Mouse (Mus musculus) erythroblast, adult 5-6 weeks (primary cell): ENCODE results near the gene Islr. TPM values are rescaled to one million over a fixed set of nuclear protein-coding genes. Genes with fewer than 3 reads are reported as not detected.

Source experiments
- ATAC-seq: replicated peaks from 2 replicates; pipeline ENCODE4 v1.8.0; 2016; ENCODE audit warnings: moderate number of reproducible peaks, mild to moderate bottlenecking, moderate TSS enrichment, inconsistent platforms; ENCODE audit not compliant: poor library complexity, low FRiP score, severe bottlenecking
- total RNA-seq, 2 experiments: library from RNA; stranded (forward) in 1 of 2; stranded (reverse) in 1 of 2; fragments of 150-400 nt in 1 of 2; fragments of 200-764, 138-1000 nt in 1 of 2; gene quantifications; 2 replicates each; pipeline versions ENCODE4 v1.2.3 to v1.2.4; 2015 to 2017; ENCODE audit warnings: low replicate concordance in 2 of 2

The Islr gene
- total RNA-seq, 2 experiments from 2014 or later = not detected

DNA sequence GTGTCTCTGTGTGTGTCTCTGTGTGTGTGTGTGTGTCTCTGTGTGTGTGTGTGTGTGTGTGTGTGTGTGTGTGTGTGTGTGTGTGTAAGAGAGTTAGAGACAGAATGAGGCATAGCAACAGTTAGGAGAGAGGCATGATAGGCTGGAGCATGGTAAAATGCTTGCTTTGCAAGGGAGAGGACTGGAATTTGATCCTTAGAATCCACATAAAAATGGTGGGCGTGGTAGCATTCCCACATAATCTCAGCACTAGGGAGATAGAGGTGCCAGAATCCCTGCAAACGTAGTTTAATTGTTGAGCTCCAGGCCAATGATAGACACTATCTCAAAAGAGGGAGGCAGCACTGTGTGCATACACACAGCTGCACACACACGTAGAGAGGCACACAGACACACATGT, 79.0 kb downstream of the Islr start:
- ATAC-seq = no peak

DNA sequence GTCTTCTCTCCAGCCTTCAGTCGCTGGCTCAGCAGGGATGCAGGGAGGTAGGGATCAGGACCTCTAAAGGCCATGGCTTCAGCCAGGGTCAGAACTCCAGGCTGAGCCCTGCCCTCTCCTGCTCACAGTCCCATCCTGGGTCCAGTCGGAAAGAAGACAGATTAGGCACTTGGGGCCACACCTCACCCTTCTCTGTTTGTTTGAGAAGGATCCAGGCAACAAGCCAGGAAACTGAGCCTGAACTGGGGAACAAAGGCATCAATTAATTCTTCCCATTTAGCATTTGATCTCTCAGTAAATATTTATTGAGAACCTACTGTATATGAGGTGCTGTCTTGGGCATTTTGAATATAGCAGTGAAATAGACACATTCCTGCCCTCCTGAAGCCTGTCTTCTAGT, 85.4 kb downstream of the Islr start, which contains the start of gene Ccdc33:
TSS of gene Ccdc33 (minus strand) at position 153 of the 400 bp plus-strand sequence.
- ATAC-seq = no peak

DNA sequence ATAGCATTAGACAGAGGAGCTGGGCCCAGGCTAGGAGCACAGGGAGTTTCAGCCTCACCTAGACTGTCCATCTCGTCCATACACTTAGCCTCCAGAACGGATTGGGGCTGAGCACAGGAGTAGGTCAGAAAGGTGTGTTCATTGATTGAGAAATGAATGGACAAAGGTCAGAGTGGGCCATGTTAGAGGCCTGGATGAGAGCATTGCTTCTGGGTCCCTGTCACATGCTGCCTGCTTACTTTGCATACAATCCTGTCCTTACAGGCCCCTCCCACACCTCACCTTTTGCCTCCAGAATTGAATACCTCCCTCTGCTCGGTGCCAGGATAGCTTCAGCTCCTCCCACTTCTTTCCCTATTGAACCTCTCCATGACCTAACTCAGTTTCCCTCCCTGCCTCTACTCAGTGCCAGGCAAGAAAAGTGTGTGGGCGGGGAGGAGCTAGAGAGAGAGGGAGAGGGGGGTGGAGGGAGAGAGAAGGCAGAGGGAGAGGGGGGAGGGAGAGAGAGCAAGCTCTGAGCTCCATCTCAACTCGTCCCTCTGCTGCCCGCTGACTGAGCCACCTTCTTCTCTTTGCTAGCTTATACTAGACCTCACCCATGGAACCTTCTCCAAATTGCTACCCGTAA, 88.0 kb downstream of the Islr start:
- no peak for ATAC-seq

DNA sequence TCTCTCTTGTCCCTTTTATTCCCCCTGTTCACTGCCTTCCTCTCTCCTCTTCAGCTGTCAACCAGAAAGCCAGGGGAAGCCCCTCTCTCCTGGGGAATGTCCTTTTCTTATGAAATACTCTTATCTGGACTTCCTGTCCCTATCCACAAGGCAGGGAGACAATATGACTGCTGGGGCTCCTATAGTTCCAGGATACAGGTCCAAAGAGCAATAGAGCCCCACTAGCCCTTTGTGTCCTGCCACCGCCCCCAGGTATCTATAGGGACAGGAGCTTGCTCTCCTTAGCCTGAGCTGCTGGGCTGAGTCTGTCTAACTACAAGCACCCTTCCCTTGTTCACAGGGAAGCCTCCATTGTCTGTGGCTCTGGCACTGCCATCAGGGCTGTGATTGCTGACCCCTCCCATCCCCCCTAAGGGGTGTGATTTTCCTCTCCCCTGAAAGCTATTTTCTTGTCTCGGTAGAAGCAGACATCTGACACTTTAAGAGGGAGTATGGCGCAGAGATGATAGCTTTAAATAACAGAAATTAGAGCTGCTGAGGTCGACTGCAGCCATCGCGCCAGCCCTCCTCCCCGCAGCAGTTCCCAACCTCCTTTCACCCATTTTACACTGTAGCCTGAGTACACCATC, 88.7 kb downstream of the Islr start:
- ATAC-seq = no peak

DNA sequence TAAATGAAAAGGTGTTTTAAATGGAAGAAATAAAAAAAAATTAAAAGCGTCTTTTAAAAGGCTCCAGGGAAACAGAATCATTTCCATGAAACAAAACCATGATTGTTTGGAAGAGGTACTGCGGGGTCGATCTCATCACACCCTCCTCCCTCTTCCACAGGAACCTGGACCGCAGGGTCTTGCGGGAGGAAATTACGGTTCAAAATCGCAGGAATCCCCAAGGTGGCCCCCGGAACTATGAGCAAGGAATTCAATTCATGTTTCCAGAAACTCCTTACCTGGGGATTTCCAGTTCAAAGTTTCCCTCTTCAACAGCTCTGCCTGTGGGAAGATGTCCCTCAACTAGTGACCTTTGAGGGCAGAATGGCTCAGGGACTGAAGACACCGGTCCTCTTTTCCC, 90.1 kb downstream of the Islr start:
- no peak for ATAC-seq

DNA sequence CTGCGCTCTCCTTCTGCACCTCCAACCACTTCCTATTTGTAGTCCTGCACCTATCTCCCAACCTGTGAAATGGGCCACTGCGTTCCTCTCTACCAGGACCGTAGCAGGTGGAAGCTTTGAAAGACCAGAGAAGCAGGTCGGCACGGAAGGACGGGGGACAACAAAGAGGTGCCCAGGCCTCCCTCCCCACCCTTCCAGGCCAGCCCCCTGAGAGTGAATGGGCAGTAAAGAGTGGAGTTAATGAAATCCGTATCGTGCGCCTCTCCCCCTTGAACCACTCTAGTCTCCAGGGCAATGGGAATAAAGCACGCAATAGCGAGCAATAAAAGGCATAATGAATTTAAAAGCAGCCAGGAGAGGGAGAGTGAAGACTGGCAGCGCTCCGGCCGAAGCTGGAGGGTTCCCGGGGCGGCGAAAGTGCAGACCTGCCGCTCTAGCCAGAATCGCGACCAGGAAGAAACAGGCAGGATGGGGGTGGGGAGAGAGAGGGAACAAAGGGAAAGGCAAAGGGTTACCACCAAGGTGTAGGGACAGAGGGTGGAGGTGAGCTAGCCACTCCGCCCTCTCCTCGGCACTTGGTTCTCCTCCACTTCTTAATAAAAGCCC, 90.7 kb downstream of the Islr start:
- no peak for ATAC-seq

DNA sequence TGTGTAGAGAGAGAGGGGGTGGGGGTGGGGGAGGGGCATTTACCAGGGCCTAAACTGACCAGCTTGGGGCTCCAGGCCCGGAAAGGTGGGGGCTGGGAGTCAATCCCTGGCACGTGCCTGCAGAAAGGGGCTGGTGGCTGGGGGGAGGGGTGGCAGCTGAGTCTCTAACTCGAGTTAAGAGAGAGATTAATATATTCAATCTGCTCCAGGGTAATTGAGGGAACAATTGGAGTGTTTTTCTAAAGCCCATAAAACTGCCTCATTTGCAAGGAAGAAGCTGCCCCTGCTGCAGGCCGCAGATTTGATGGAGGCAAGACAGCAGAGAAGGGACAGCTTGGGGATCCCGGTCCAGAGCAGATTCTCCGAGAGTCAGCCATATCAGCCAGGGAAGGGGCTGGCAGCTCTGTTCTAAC, 91.2 kb downstream of the Islr start:
- ATAC-seq = no peak

DNA sequence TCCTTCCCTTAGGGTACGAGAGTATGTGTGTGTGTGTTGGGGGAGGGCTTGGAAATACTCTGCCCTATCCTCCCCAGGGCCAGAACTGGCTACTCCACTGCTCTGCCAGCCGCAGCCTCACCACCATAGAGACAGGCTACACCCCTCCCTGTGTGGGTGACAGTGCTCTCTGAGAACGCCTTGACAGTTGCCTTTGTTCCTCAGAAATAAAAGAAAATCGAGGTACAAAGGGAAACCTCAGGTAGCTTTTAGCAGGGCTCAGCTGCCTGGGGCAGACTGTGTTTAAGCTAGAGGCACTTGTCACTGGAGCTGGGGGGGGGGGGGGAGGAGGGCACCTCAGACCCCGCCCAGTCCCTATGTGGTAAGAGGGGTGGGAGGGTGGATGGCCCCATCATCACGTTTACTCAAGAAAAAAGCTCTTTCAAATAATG, 91.8 kb downstream of the Islr start:
- no peak for ATAC-seq

GRCm38 (mm10) chr9:58111431-58111830, 92.7 kb downstream of the Islr start:
- no peak for ATAC-seq

- ATAC-seq = no peak
Observed at GRCm38 (mm10) chr9:58110787-58111186, 93.3 kb downstream of the Islr start.

DNA sequence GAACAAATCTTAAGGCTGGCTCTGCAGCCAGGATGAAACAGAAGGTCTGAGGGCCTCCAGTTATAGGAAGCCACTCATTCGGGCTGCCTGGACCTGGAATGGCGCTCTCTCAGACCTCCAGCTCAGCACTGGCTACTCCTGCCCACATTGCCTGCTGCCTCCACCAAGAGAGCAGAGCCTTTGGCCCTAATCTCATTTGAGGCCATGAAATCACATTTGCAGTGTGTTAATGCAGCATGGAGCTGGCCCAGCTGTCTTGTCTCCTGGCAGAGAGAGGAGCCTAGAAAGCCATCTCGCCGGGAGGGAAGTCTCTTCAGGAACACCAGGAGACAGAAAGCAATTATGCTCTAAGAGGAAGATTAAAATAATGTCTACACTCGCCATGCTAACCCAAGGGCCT, 96.6 kb downstream of the Islr start:
- ATAC-seq = no peak

Other genes starting within 250 kb of the Islr start
- 0.63 and 2.3 TPM in 2 replicates for gene Cyp11a1, start 197.9 kb downstream of the Islr start, total RNA-seq (2015; ENCODE audit: low replicate concordance)
- 1.7 and 2.3 TPM in 2 replicates for gene Cyp11a1, start 197.9 kb downstream of the Islr start, total RNA-seq (2017; ENCODE audit: low replicate concordance)
- gene Stra6, start 140.5 kb downstream of the Islr start, total RNA-seq (2015; ENCODE audit: low replicate concordance) = not detected in 2 replicates
- not detected in 2 replicates for gene Stra6, start 140.5 kb downstream of the Islr start, total RNA-seq (2017; ENCODE audit: low replicate concordance)
- gene Ccdc33, start 85.5 kb downstream of the Islr start, total RNA-seq (2015; ENCODE audit: low replicate concordance) = not detected in 2 replicates
- gene Ccdc33, start 85.5 kb downstream of the Islr start, total RNA-seq (2017; ENCODE audit: low replicate concordance) = not detected in 2 replicates
- not detected in 2 replicates for gene Islr2, start within 50 bp of the Islr start, total RNA-seq (2015; ENCODE audit: low replicate concordance)
- not detected in 2 replicates for gene Islr2, start within 50 bp of the Islr start, total RNA-seq (2017; ENCODE audit: low replicate concordance)
- 43.0 and 50.8 TPM in 2 replicates for gene Pml, start 45.5 kb upstream of the Islr start, total RNA-seq (2015; ENCODE audit: low replicate concordance)
- gene Pml, start 45.5 kb upstream of the Islr start, total RNA-seq (2017; ENCODE audit: low replicate concordance) = 51.6 and 69.0 TPM in 2 replicates
- gene Stoml1, start 48.9 kb upstream of the Islr start, total RNA-seq (2015; ENCODE audit: low replicate concordance) = 1.2 and 8.6 TPM in 2 replicates
- 2.1 and 2.3 TPM in 2 replicates for gene Stoml1, start 48.9 kb upstream of the Islr start, total RNA-seq (2017; ENCODE audit: low replicate concordance)
- not detected in 2 replicates for gene Loxl1, start 108.9 kb upstream of the Islr start, total RNA-seq (2015; ENCODE audit: low replicate concordance)
- gene Loxl1, start 108.9 kb upstream of the Islr start, total RNA-seq (2017; ENCODE audit: low replicate concordance) = 0.17 TPM in 1 of 2 replicates, not detected in the other
- not detected in 2 replicates for gene Tbc1d21, start 166.1 kb upstream of the Islr start, total RNA-seq (2015; ENCODE audit: low replicate concordance)
- not detected in 2 replicates for gene Tbc1d21, start 166.1 kb upstream of the Islr start, total RNA-seq (2017; ENCODE audit: low replicate concordance)